Mouse (Mus musculus): Measurements from ENCODE around the gene Dcaf17.

Gene Dcaf17

GRCm38 (mm10) chr2:71055300-71056114 is at the start of gene Dcaf17, which contains the start of gene Mettl8:
TSS of gene Dcaf17 (plus strand) at chr2:71055328.
TSS of gene Mettl8 (minus strand) at chr2:71055583.
- DNase-seq (ENCODE audit: low read depth, low spot score) = peak; percentile 94

DNA sequence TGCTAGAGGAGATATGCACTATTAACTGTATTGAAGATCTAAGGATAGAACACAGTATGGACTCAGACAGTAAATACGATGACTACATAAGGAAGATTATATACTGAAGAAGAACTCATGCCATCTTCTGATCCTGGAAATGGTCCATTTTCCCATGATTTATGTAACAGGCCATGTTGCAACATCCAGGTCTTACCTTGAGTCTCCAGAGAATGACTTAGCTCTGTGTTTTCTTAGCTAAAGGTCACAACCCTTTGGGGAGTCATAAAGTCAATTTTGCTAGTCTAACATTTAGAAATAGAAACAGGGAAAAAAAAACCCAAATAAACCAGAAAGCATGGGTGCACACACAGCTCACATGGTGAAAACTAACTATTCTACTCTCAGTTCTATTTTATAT is 43.3 kb upstream of the Dcaf17 start:
- DNase-seq (ENCODE audit: low read depth, low spot score) = no peak

DNA sequence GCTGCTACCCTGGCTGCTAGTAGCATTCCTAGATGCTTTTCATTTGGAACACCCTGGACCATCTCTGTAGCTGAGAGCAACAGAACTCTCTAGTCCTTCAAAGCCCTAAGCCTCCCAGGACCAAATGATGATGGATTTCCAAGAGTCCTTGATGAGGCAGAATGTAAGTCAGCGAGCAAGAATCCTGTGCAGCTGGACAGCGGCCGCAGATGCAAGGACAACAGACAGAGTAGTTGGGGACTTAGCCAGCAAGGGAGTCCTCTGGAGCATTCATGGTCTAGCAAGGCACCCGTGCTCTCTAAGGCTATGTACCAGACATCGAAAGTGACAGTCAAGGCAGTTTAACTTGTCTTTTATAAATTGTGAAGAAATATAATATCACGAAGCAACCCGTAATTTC is 41.6 kb upstream of the Dcaf17 start:
- no peak for DNase-seq (ENCODE audit: low read depth, low spot score)

DNA sequence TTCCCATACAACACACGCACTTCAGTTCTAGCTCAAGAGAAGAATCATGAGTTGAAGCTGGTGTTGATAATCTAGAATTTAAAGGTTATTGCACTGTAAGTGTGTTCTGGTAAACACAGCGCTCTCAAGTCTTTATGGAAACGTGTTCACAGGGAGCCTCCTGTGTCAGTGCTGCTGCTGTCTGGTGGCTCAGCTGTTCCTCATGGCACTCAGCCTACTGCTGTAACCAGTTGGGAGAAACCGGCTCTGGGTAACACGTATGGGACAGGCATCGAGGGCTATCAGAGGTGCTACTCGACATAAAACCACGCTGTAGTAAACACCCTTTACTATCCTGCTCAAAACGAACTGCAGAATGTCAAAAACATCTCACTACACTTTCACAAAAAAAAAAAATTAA is 35.9 kb upstream of the Dcaf17 start:
- DNase-seq (ENCODE audit: low read depth, low spot score) = no peak

GRCm38 (mm10) chr2:71019704-71020375 is 35.3 kb upstream of the Dcaf17 start:
- DNase-seq (ENCODE audit: low read depth, low spot score) = no peak

- no peak for DNase-seq (ENCODE audit: low read depth, low spot score)
Observed at GRCm38 (mm10) chr2:71020674-71021073, 34.5 kb upstream of the Dcaf17 start.

DNA sequence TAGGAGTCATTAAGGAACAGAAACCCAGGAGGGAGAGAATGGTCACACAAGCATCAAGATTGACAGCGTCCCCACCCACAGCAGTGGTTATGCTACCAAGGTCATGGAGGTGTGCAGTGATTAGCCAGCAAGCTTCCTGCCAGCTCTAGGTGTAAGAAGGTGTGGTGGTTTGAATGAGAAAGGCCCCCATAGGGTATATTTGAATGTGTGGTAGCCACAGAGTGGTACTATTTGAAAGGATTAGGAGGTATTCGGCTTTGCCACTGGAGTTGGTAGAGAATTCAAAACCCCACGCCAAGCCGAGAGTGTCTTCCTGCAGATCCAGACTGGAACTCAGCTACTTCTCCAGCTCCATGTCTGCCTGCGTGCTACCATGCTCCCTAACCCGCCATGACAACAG is 32.1 kb upstream of the Dcaf17 start:
- no peak for DNase-seq (ENCODE audit: low read depth, low spot score)

GRCm38 (mm10) chr2:71023986-71024385 is 31.1 kb upstream of the Dcaf17 start:
- DNase-seq (ENCODE audit: low read depth, low spot score) = no peak

GRCm38 (mm10) chr2:71025576-71026315 is 29.4 kb upstream of the Dcaf17 start:
- no peak for DNase-seq (ENCODE audit: low read depth, low spot score)

DNA sequence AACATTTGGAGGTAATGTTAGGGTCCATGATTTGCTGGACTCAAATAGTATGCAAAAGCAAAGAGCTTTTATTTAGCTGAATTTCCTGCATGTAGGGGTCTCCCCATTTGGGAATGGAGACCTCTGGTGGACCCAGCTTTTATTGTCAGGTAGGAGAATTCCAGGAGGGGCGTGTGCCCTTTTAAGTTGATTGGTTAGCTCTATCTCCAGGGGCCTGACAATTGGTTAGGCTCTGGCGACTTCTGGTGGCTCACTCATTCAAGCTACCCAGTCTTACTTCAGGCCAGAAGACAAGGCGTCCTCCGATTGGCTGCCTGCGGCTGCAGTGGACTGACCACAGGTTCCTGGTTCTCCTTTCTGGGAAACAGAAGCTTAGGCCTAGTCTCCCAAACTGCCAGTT is 28.3 kb upstream of the Dcaf17 start:
- DNase-seq (ENCODE audit: low read depth, low spot score) = peak; percentile 16

GRCm38 (mm10) chr2:71027631-71028030 is 27.5 kb upstream of the Dcaf17 start:
- DNase-seq (ENCODE audit: low read depth, low spot score) = no peak

DNA sequence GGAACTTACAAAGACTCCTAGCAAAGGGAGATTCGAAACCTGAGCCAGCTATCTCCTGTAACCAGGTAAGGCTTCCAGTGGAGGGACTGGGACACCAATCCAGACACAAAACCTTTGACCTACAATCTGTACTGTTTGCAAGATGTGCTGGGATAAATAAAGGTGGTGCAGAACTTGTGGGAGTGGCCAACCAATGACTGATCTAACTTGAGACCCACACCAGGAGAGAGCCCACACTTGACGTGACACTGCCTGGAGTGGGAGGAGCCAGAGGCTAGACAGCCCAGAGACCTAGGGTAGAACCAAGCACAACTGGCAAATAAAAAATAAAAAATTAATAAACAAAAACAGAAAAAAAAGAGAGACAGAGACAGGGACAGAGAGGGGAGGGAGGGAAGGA is 24.5 kb upstream of the Dcaf17 start:
- no peak for DNase-seq (ENCODE audit: low read depth, low spot score)

DNA sequence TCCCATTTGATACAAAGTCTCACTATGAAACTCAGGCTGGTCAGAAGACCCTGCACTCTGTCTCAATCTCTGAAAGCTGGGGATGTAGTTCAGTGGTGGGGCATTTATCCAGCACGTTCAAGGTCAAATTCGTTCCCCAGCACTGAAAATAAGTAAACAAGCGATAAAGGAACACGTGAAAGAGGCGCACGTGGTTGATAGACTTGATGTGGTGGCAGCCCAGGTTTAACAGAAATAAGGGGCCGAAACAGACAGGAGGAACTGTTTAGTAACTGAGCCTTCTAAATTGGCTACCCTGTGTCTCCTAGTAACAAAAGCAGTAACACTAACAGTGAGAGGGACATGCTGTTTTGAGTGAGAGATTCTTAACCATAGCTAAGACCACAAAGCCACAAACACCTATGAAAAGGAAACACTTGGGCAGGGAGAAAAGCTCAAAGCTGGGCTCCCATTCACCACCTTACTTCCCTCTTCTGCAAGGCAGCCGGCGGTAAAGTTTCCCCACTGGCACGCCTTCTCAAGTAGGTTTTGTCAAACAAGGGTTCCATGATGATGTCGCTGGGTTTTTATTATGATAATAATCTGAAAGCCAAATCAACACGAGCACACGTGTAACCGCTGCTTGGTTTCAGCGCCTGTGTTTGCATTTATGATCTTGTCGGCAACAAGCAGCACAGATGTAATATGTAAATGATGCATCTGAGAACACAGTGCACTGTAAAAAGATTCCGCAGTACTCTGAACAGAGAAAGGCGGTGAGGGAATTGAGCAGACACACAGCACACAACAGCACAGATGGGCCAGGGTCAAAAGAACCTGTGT is 22.9 kb upstream of the Dcaf17 start:
- DNase-seq (ENCODE audit: low read depth, low spot score) = no peak

DNA sequence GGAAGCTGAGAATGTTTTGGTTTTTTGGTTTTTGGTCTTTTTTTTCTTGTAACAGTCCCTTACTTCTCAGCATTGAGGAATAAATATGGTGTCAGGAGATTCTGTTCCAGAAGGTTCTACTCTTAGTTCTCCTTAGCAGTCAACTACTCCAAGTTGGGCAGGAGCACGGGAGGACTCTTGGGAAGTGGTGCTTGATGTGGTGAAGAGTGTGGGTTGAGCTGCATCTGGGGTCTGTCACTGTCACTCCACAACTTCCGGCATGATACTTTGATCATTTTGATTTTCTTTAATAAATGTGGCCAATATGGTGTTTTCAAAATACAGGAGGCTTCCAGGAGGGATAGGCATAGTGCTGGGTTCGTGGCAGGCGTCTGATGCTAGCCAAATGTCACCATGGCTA is 22.1 kb upstream of the Dcaf17 start:
- DNase-seq (ENCODE audit: low read depth, low spot score) = no peak

GRCm38 (mm10) chr2:71033987-71034386 is 21.1 kb upstream of the Dcaf17 start:
- DNase-seq (ENCODE audit: low read depth, low spot score) = no peak

DNA sequence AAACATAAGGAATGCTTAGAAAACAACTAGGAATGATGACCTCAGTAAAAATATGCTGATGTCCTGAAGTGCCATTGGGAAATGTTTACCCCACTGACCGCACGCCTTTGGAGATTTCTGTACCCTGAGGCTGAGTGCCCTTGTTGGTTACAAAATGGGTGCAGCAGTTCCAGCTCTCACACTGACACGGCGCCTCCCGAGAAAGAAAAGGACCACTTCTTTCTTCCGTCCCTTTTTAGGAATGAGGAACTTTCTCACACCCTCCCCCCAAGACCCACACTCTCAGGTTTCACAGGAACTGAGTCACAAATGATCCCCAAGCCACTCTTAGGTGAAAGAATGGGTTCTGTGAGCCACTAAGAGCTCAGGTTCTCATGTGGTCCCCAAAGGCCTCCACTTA is 17.7 kb upstream of the Dcaf17 start:
- no peak for DNase-seq (ENCODE audit: low read depth, low spot score)

DNA sequence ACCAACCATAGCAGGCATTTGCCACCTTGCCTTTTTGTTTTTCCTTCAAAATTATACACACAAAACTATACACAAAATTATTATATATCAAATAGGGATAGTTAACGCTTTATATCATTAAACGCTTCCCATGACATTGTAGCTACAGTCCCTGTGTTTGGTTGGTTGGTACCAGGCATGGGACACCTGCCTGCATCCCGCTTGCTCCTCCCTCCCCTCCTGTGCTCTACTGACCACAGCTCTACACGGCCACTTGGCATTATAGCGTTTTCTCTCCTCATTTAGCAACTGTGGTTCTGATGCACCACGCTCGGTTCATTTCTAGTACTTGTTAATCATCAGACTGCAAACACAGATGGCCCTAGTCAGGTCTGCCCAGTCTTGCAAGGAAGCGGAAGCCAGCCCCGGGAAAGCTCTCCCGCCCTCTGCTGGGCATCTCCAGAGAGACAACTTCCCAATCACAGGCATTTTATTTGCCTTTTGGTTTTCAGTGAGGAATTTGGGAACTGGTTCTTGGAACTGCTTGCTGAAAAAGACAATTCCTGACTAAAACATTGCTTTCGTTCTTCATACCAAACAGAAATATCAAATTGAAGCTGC is 15.5 kb upstream of the Dcaf17 start:
- DNase-seq (ENCODE audit: low read depth, low spot score) = peak; percentile 54

GRCm38 (mm10) chr2:71046151-71046550 is 9.0 kb upstream of the Dcaf17 start:
- no peak for DNase-seq (ENCODE audit: low read depth, low spot score)

GRCm38 (mm10) chr2:71046751-71047320 is 8.3 kb upstream of the Dcaf17 start:
- DNase-seq (ENCODE audit: low read depth, low spot score) = no peak

GRCm38 (mm10) chr2:71048896-71049295 is 6.2 kb upstream of the Dcaf17 start:
- no peak for DNase-seq (ENCODE audit: low read depth, low spot score)

DNA sequence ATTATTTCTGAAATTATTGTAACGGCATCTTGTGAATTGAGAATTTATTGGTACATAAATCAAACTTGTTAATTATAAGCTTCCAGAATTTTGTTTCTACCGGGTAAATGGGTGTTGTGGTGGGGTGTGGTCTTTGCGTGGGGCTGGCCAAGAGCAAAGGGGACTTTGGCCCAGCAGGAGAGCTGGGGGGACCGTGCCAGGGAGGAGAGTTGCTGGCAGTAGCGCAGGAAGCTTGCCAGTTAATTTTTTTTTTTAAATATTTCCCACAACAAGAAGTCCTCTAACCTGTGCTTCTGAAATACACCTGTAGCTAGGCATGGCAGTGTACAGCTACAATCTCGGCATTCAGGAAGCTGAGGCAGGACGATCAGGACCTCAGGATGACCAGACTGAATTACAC is 4.6 kb upstream of the Dcaf17 start:
- no peak for DNase-seq (ENCODE audit: low read depth, low spot score)

All from embryo, embryonic 11.5 days (tissue).